Mouse (Mus musculus) frontal cortex, postnatal 10 days (tissue): ENCODE data around the gene Psip1.

Experiments used
- DNase-seq, 2 experiments: peaks; one replicate each; pipeline ENCODE4 v3.0.0; 2022; ENCODE audit warnings: low spot score in 2 of 2, mixed read lengths in 1 of 2

Gene Psip1

GRCm38 (mm10) chr4:83417820-83418186 is 68.5 kb downstream of the Psip1 start:
- DNase-seq: no peak

GRCm38 (mm10) chr4:83417160-83417819 is 69.0 kb downstream of the Psip1 start, which contains the start of gene Snapc3:
Gene Snapc3 (plus strand): TSS chr4:83417724.
- DNase-seq: peak; percentile 92 to 95

GRCm38 (mm10) chr4:83414241-83414824 is 71.9 kb downstream of the Psip1 start:
- no peak for DNase-seq

- no peak for DNase-seq
These were observed 74.2 kb downstream of the Psip1 start for GRCm38 (mm10) chr4:83412060-83412459.

- DNase-seq: no peak
These were observed 76.3 kb downstream of the Psip1 start for GRCm38 (mm10) chr4:83409867-83410505.

- no peak for DNase-seq
These were observed 78.6 kb downstream of the Psip1 start for GRCm38 (mm10) chr4:83407688-83408087.
